Mouse (Mus musculus) neutrophil, adult 83 days (primary cell): Measurements from ENCODE around the gene Gm45521. TPM values are rescaled to one million over a fixed set of nuclear protein-coding genes. Genes with fewer than 3 reads are reported as not detected.

Source experiments
- total RNA-seq, 2 experiments: library from RNA; stranded (reverse); gene quantifications; one replicate each; pipeline ENCODE4 v1.2.4; 2023

The Gm45521 gene
- not detected for total RNA-seq

DNA sequence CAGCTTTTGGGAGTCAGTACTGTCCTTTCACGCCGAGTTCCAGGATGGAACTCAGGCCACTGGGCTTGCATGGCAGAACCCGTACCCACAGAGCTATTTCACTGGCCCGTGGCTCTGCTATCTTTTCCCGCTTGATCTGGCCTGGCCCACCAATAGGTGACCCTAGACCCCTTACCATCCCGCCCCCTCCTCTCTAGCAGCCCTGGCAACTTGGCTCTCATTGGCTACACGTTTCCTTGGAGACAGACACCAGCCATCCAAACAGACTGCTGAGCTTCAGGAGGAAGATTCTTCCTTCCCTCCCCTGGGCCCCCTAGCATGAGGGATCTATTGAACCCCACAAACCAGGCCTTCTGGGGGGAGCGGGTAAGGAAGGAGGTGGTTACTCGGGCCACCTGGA is at the start of gene Gm45521:
Gene Gm45521 (plus strand): TSS at position 240 of the 400 bp plus-strand sequence.

DNA sequence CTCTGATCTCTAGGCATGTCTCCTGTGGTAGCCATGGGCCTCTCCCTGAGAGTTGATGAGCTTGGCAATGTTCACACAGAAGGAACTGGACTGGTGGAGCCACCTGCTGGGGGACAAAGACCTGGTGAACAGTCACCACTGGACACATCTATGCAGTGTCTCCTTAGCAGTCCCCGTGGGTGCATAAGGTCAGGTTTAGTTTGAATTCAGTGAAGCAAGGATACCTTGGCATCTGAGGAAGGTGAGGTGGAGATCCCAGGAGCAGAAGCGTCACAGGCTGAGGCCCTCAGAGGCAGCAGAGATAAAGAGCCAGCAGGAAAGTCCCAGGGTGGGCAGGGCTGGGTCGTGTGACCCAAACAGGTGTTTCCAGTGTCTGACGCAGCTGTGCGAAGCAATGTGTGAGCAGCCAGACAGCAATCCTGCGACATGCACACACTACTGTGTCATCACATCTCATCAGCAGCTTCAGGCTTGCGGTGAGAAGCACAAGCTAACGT is 37.2 kb downstream of the Gm45521 start, which contains the start of gene Dnase1l3:
Gene Dnase1l3 (minus strand): TSS at position 303 of the 497 bp plus-strand sequence.

DNA sequence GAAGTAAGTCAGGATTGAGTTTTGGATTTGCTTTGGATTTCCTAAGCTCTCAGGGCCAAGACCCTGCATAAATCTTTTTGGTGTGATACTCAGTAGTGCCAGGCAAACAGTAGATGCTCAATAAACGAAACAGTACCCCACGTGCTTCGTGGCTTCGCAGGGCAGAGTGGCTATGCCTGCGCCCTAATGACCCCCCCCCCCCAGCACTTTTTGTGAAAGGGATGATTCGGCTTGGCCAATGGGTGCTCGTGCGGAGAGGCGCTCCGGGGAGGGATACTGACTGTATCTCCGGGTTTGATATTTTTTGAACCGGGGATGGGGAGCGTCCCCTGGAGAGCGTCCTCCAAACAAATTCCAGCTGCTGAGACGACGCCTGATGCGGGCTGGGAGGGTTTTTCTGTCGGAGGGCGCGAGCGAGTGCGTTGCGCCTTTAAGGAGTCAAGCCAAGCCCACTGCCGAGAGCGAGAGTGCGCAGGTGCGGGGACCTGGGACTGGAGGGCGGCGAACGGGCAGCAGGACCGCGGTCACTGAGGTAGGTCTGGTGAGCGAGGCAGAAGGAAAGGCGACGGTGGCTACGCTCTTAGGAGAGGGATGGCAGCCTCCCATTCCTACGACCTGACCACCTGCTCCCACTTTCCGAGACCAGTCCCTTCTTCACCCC is 45.5 kb downstream of the Gm45521 start, which contains the start of gene Abhd6:
Gene Abhd6 (plus strand): TSS at position 471 of the 661 bp plus-strand sequence.

Other genes with a start within 250 kb of the Gm45521 start
- not detected for gene Gm26661, start 165.7 kb upstream of the Gm45521 start, total RNA-seq
- gene Flnb, start 139.3 kb upstream of the Gm45521 start, total RNA-seq: 10 to 100 TPM in 1 of 2 experiments, 1 to 10 TPM in 1; 9.9 to 11.2 TPM
- gene Dnase1l3, start 37.3 kb downstream of the Gm45521 start, total RNA-seq: under 1 TPM; 0.15 to 0.42 TPM
- under 1 TPM; 0.39 to 0.68 TPM for gene Abhd6, start 45.6 kb downstream of the Gm45521 start, total RNA-seq
- 10 to 100 TPM in 1 of 2 experiments, 1 to 10 TPM in 1; 6.3 to 10.4 TPM for gene Rpp14, start 123.1 kb downstream of the Gm45521 start, total RNA-seq
- 10 to 100 TPM; 47.6 to 54.0 TPM for gene Pxk, start 140.9 kb downstream of the Gm45521 start, total RNA-seq
- gene Pdhb, start 215.7 kb downstream of the Gm45521 start, total RNA-seq: 10 to 100 TPM; 76.0 to 76.6 TPM